Mouse (Mus musculus) midbrain, embryonic 10.5 days (tissue): ENCODE results near the gene Acly. TPM values are rescaled to one million over a fixed set of nuclear protein-coding genes. Genes with fewer than 3 reads are reported as not detected.

Experiments used
- DNase-seq: peaks from one replicate; pipeline ENCODE4 v3.0.0-alpha.2; 2017; ENCODE audit warnings: low spot score
- H3K27ac ChIP-seq: fragments of 300-500 bp; sonication (generic); replicated peaks from 2 replicates; pipeline ENCODE4 v1.5.1; 2016; ENCODE audit warnings: mild to moderate bottlenecking
- H3K27me3 ChIP-seq: fragments of 300-500 bp; sonication (generic); 2 replicates; pipeline ENCODE4 v1.6.1; 2016; ENCODE audit warnings: low read depth, mild to moderate bottlenecking; ENCODE audit not compliant: poor library complexity, severe bottlenecking
- H3K36me3 ChIP-seq: fragments of 300-500 bp; sonication (generic); 2 replicates; pipeline ENCODE4 v1.6.1; 2016; ENCODE audit warnings: mild to moderate bottlenecking, moderate library complexity
- H3K4me1 ChIP-seq: fragments of 300-500 bp; sonication (generic); 2 replicates; pipeline ENCODE4 v1.6.1; 2016
- H3K4me3 ChIP-seq: fragments of 300-500 bp; sonication (generic); 2 replicates; pipeline ENCODE4 v1.5.1; 2016; ENCODE audit warnings: mild to moderate bottlenecking, moderate library complexity
- H3K9me3 ChIP-seq: fragments of 300-500 bp; sonication (generic); replicated peaks from 2 replicates; pipeline ENCODE4 v1.6.1; 2016; ENCODE audit warnings: mild to moderate bottlenecking
- WGBS: fragments of 180-500 bp; shearing (Covaris S2); methylation state at CpG from one replicate; pipeline ENCODE4 v1.1.7; 2016; 5-methylcytosine and 5-hydroxymethylcytosine counted together
- polyA plus RNA-seq: library from polyadenylated mRNA; unstranded; fragments of >200 nt; fragmentation: Nextera tagmentation; extraction: Ambion mirVana; gene quantifications from 2 replicates; pipeline ENCODE4 v1.2.1, GENCODE M21; 2016

The Acly gene
- polyA plus RNA-seq = 312 and 380 TPM in 2 replicates

DNA sequence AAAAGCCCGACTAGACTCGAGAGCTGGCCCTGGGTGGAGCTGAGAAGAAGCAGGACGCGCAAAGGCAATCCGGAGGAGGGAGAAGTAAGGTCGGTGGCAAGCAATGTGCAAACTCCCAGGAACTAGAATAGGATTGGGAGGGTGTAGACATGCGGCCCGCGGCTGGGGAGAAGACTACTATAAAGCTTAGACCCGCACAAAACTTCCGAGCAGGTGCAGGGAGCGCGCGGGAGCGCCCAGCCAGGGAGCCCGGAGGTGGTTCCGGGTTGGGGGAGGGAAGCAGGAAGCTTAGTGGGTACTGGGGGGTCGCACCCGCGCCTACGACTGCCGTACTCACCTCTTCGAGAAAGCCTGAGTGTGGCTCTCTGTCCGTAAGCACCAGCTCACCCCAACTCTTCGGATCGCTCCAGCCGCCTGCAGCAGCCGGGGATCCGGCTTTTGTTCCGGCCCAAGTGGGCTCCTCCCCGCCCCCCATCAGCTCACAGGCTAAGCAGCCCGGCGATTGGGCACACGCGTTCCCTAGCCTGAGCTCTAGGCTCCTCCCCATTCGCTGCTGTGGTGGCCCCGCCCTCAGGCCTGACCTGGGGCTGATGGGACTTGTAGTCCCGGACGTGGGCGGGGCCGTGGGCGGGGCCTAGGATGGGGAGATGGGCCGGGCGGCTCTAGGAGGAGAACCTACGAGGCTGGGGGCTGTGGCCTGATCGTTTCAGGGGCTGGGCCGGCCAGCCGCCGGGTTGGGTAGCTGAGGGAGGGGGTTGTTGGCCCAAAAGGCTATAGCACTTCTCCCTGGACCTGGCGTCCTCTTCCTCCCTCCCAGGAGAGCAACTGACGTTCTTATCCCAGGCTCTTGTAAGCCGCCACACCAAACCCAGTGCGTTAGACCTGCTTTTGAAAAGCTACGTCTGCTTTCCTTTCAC, at the start of gene Acly:
TSS of gene Acly (minus strand) at position 543 of the 917 bp plus-strand sequence.
- under 1% methylated on average over 54 of the region's 54 CpGs for WGBS
- peak within 1 kb of the TSS; percentile 98 for H3K27ac ChIP-seq
- DNase-seq = peak; percentile 100

GRCm38 (mm10) chr11:100576256-100576655, 48.5 kb upstream of the Acly start:
- H3K9me3 ChIP-seq = no peaks in the 10 kb centered on the region
- WGBS = 67% methylated on average over 21 of the region's 21 CpGs

More for the DNA sequence above, at the start of gene Acly:
- H3K27me3 ChIP-seq = peaks cover 17% of the 10 kb centered on the region
- H3K4me1 ChIP-seq = peaks cover 40% of the 10 kb centered on the region
- peaks cover 28% of the 10 kb centered on the region for H3K36me3 ChIP-seq
- H3K9me3 ChIP-seq = no peaks in the 10 kb centered on the region
- H3K4me3 ChIP-seq = peak within 1 kb of the TSS; percentile 96

DNA sequence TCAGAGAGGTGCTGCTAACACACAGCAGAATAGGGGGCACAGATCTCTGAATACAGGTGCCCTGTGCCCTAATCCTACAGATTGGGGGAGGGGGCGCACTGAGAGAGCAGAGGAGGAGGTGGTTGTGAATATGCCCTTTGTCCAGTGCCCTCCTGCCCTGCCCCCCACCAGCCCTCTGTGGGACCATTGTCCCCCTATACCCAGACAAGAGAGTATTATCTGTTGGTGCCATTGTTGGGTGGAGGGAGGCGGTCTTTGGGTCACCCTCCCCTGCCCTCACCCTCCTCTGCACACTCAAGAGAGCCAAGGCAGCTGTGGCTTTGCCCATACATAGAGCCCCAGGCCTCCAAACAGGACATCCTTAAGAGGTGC, 47.7 kb upstream of the Acly start:
- H3K27me3 ChIP-seq = peaks cover 37% of the 10 kb centered on the region
- peaks cover 35% of the 10 kb centered on the region for H3K4me1 ChIP-seq
- peak overlapping the region; percentile 80 for H3K27ac ChIP-seq
- H3K9me3 ChIP-seq = no peaks in the 10 kb centered on the region
- peaks cover 39% of the 10 kb centered on the region for H3K36me3 ChIP-seq
- DNase-seq = peak; percentile 25
- 21% methylated on average over 2 of the region's 2 CpGs for WGBS
- H3K4me3 ChIP-seq = peak overlapping the region; percentile 80

More at GRCm38 (mm10) chr11:100576256-100576655, 48.5 kb upstream of the Acly start:
- H3K36me3 ChIP-seq = peaks cover 46% of the 10 kb centered on the region
- 0 out of 2 replicates have a peak overlapping the region, but pooled peaks have one; percentile 80 for H3K4me3 ChIP-seq
- peak overlapping the region; percentile 33; the same call in 1 of the 2 replicates for H3K27ac ChIP-seq
- DNase-seq = no peak
- H3K27me3 ChIP-seq = peaks cover 29% of the 10 kb centered on the region
- H3K4me1 ChIP-seq = peaks cover 27% of the 10 kb centered on the region

- peaks cover 33% of the 10 kb centered on the region for H3K36me3 ChIP-seq
- WGBS = 3% methylated on average over 47 of the region's 47 CpGs
- peaks cover 37% of the 10 kb centered on the region for H3K27me3 ChIP-seq
- H3K4me1 ChIP-seq = peaks cover 38% of the 10 kb centered on the region
- peak within 1 kb of the TSS; percentile 80 for H3K4me3 ChIP-seq
- H3K9me3 ChIP-seq = no peaks in the 10 kb centered on the region
- peak within 1 kb of the TSS; percentile 80 for H3K27ac ChIP-seq
- peak; percentile 60 for DNase-seq
Measured at GRCm38 (mm10) chr11:100574708-100575483, 47.1 kb upstream of the Acly start, which contains the start of gene Cnp. Gene Cnp (plus strand): TSS chr11:100574904.

DNA sequence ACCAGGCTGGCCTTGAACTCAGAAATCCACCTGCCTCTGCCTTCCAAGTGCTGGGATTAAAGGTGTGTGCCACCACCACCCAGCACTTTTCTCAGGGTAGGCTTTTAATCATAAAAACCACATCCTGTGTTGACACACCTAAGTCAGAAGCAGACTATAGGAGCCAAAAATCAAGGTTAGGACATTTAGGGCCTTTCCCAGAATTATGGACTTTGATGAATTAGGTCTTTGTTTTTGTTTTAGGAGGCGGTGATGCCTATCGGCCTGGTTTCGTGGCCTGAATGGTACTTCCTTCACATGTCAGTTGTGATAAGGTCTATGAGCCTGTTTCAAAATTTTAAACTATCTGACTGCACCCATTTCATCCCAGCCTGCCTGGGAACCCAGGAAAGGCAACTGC, 46.4 kb upstream of the Acly start:
- peaks cover 38% of the 10 kb centered on the region for H3K4me1 ChIP-seq
- no peak for DNase-seq
- WGBS = 93% methylated on average over 3 of the region's 3 CpGs
- H3K27ac ChIP-seq = no peak overlapping the region
- no peaks in the 10 kb centered on the region for H3K9me3 ChIP-seq
- H3K4me3 ChIP-seq = peak overlapping the region; percentile 80
- peaks cover 37% of the 10 kb centered on the region for H3K27me3 ChIP-seq
- peaks cover 26% of the 10 kb centered on the region for H3K36me3 ChIP-seq

DNA sequence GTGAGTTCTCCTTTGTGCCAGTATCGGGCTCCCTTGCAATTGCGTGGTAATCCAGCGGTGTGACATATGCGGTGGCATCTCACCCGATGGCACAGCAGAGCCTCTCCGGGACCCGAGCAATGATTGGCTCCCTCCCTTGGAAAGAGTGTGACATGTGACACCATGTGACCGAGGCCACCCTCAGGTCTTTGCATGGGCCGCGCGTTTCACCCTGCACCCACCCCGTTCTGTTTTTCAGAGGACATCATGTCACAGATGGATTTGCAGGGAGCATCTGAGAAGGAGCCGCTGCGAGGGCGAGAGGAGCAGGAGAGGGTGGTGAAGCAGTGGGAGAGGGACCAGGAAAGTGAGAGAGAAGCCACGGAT, 43.4 kb upstream of the Acly start:
- DNase-seq = peak; percentile 36

DNA sequence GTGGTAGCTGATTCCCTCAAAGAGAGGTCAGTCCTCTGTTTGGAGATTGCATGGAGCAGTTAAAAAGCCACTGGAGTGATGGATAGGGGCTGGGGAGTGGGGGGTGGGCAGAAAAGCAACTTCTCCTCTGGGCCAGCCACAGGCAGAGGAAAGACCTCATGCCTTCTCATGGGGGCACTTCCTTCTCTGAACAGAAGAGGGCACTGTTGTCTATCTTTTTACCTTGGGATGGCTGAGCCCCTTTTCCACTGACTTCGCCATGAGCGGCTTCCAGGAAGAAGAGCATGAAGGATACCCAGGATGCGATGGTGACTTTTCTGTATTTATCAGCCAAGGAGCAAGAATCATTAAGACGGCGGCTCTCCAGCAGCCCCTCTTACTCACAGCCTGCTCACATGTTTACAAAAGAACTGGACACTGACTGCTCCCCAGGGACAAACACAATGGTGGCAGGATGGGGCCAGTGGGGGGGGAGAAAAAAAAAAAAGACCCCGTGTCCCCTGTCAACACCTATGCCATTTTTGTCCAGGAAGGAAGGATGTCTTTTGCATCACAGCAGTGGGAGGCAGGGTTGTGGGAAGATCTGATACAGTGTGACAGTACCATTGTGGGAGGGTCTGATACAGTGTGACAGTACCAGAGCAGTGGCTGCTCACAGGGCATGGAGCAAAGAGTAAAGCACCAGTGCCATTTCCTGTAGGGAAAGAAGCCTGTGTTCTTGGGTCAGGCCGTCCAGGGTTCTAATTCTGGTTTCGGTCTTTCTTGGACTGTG, 42.8 kb upstream of the Acly start:
- H3K27ac ChIP-seq = no peak overlapping the region
- H3K4me3 ChIP-seq = peak overlapping the region; percentile 43
- H3K9me3 ChIP-seq = no peaks in the 10 kb centered on the region
- peaks cover 28% of the 10 kb centered on the region for H3K27me3 ChIP-seq
- DNase-seq = peak; percentile 73
- no peaks in the 10 kb centered on the region for H3K36me3 ChIP-seq
- 9% methylated on average over 8 of the region's 8 CpGs for WGBS
- peaks cover 29% of the 10 kb centered on the region for H3K4me1 ChIP-seq

More for the DNA sequence above, 43.4 kb upstream of the Acly start:
- Histone ChIP-seq H3K4me1 (peaks cover 35% of the 10 kb centered on the region), H3K27me3 (peaks cover 33% of the 10 kb centered on the region), H3K9me3 (no peaks in the 10 kb centered on the region), H3K27ac (no peak overlapping the region), H3K36me3 (no peaks in the 10 kb centered on the region; the same call in 1 of the 2 replicates), H3K4me3 (peak overlapping the region; percentile 43)
- 9% methylated on average over 16 of the region's 16 CpGs for WGBS

GRCm38 (mm10) chr11:100569789-100570188, 42.0 kb upstream of the Acly start:
- Histone ChIP-seq H3K4me1 (peaks cover 21% of the 10 kb centered on the region), H3K36me3 (no peaks in the 10 kb centered on the region), H3K27me3 (peaks cover 26% of the 10 kb centered on the region), H3K4me3 (no peak overlapping the region), H3K27ac (no peak overlapping the region), H3K9me3 (no peaks in the 10 kb centered on the region)
- no peak for DNase-seq
- 70% methylated on average over 9 of the region's 9 CpGs for WGBS

GRCm38 (mm10) chr11:100568692-100569091, 40.9 kb upstream of the Acly start:
- Histone ChIP-seq H3K4me3 (no peak overlapping the region), H3K4me1 (peaks cover 18% of the 10 kb centered on the region), H3K36me3 (no peaks in the 10 kb centered on the region), H3K27ac (no peak overlapping the region), H3K9me3 (no peaks in the 10 kb centered on the region), H3K27me3 (peaks cover 26% of the 10 kb centered on the region)
- 86% methylated on average over 8 of the region's 8 CpGs for WGBS
- DNase-seq = no peak

GRCm38 (mm10) chr11:100567815-100568245, 40.0 kb upstream of the Acly start:
- Histone ChIP-seq H3K36me3 (no peaks in the 10 kb centered on the region), H3K27ac (no peak overlapping the region), H3K4me1 (peaks cover 18% of the 10 kb centered on the region), H3K4me3 (no peak overlapping the region), H3K27me3 (peaks cover 24% of the 10 kb centered on the region), H3K9me3 (no peaks in the 10 kb centered on the region)
- 78% methylated on average over 9 of the region's 9 CpGs for WGBS
- DNase-seq = no peak

GRCm38 (mm10) chr11:100567229-100567628, 39.4 kb upstream of the Acly start:
- DNase-seq = no peak
- WGBS = 86% methylated on average over 5 of the region's 5 CpGs
- H3K4me1 ChIP-seq = peaks cover 18% of the 10 kb centered on the region
- no peak overlapping the region for H3K27ac ChIP-seq
- no peaks in the 10 kb centered on the region for H3K9me3 ChIP-seq
- peaks cover 18% of the 10 kb centered on the region for H3K27me3 ChIP-seq
- no peaks in the 10 kb centered on the region for H3K36me3 ChIP-seq
- H3K4me3 ChIP-seq = no peak overlapping the region

DNA sequence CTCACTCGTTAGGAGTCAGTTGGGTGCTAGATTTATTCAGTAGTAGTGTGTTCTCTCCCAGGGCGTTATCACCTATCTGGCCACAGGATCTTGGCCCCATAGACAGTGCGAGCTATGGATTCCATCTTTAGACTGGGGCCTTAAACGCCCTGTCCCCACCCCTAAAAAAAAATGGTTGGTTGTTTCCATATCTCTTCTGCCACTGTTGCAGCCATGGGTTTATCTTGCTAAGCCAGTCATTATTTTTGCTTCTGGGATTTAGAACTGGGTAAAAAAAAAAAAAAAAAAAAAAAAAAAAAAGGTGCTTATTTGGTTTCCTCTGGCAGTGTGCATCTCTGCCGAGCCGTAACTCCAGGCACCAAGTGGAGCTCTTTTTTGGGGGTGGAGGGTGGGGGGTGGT, 36.9 kb upstream of the Acly start:
- 93% methylated on average over 6 of the region's 6 CpGs for whole genome bisulfite sequencing

More for the DNA sequence above, 36.9 kb upstream of the Acly start:
- H3K4me1 ChIP-seq = peaks cover 9% of the 10 kb centered on the region
- no peaks in the 10 kb centered on the region for H3K36me3 ChIP-seq
- H3K9me3 ChIP-seq = no peaks in the 10 kb centered on the region
- no peak overlapping the region for H3K4me3 ChIP-seq
- no peak for DNase-seq
- no peaks in the 10 kb centered on the region for H3K27me3 ChIP-seq
- H3K27ac ChIP-seq = no peak overlapping the region
